Mouse (Mus musculus) kidney, postnatal 4 days (tissue): ENCODE measurements at regions not wholly inside any gene's neighbourhood (a gene's known extent, or its start where the extent isn't known, plus 50 kb on each side); places are given as distances from the start of the nearest gene placed in this dataset.
A peak's percentile ranks its signal among the peaks of the same experiment; 100 is the strongest.

Experiments used
- DNase-seq, 2 experiments: peaks; one replicate each; pipeline ENCODE4 v3.0.0; 2021; ENCODE audit warnings: mixed read lengths in 2 of 2

- DNase-seq = peak in 1 of 2 experiments; percentile 14
Measured at GRCm38 (mm10) chr4:105912296-105912695, 122.6 kb downstream of the Gm12728 start.

GRCm38 (mm10) chr4:105914996-105915395 is 125.3 kb downstream of the Gm12728 start:
- peak; percentile 48 to 55 for DNase-seq

GRCm38 (mm10) chr4:105916229-105916628 is 126.6 kb downstream of the Gm12728 start:
- DNase-seq = no peak

GRCm38 (mm10) chr4:105924781-105925382 is 135.2 kb downstream of the Gm12728 start:
- peak in 1 of 2 experiments; percentile 25 for DNase-seq

GRCm38 (mm10) chr4:105925506-105925905 is 135.8 kb downstream of the Gm12728 start:
- DNase-seq = no peak

GRCm38 (mm10) chr4:105929658-105930057 is 140.0 kb downstream of the Gm12728 start:
- DNase-seq = no peak

GRCm38 (mm10) chr4:105934971-105935370 is 145.3 kb downstream of the Gm12728 start:
- DNase-seq = no peak

GRCm38 (mm10) chr4:105936755-105937514 is 147.3 kb downstream of the Gm12728 start:
- DNase-seq = no peak

GRCm38 (mm10) chr4:105937587-105937986 is 147.9 kb downstream of the Gm12728 start:
- DNase-seq = no peak

GRCm38 (mm10) chr4:105938886-105939285 is 149.2 kb downstream of the Gm12728 start:
- no peak for DNase-seq

GRCm38 (mm10) chr4:105939636-105940199 is 150.0 kb downstream of the Gm12728 start:
- DNase-seq = no peak

- DNase-seq = no peak
Measured at GRCm38 (mm10) chr4:105940891-105941290, 151.2 kb downstream of the Gm12728 start.

GRCm38 (mm10) chr4:105941785-105942184 is 152.1 kb downstream of the Gm12728 start:
- peak; percentile 59 to 61 for DNase-seq

- DNase-seq = no peak
Measured at GRCm38 (mm10) chr4:105944962-105945361, 155.3 kb downstream of the Gm12728 start.

GRCm38 (mm10) chr4:105945921-105946320 is 156.3 kb downstream of the Gm12728 start:
- no peak for DNase-seq

- no peak for DNase-seq
Measured at GRCm38 (mm10) chr4:105948326-105948725, 158.7 kb downstream of the Gm12728 start.

- DNase-seq = no peak
Measured at GRCm38 (mm10) chr4:105952406-105952805, 162.7 kb downstream of the Gm12728 start.

- no peak for DNase-seq
Measured at GRCm38 (mm10) chr4:105956516-105956915, 166.8 kb downstream of the Gm12728 start.

- DNase-seq = no peak
Measured at GRCm38 (mm10) chr4:105958331-105958730, 168.7 kb downstream of the Gm12728 start.

GRCm38 (mm10) chr4:105961686-105962360 is 172.2 kb downstream of the Gm12728 start:
- no peak for DNase-seq

- DNase-seq = peak in 1 of 2 experiments; percentile 13
Measured at GRCm38 (mm10) chr4:105962542-105962941, 172.9 kb downstream of the Gm12728 start.

GRCm38 (mm10) chr4:105968324-105968723 is 178.7 kb downstream of the Gm12728 start:
- peak in 1 of 2 experiments; percentile 45 for DNase-seq

GRCm38 (mm10) chr4:105969628-105970027 is 180.0 kb downstream of the Gm12728 start:
- DNase-seq = peak in 1 of 2 experiments; percentile 33
